Mouse (Mus musculus) liver, embryonic 14.5 days (tissue): ENCODE measurements around the gene Hist1h4j. TPM values are rescaled to one million over a fixed set of nuclear protein-coding genes. Genes with fewer than 3 reads are reported as not detected.

Experiments used
- ATAC-seq: fragments of 200-750 bp; cut with Nextera tagmentation; 2 replicates; pipeline ENCODE4 v1.8.0; 2017; ENCODE audit warnings: moderate number of reproducible peaks, mild to moderate bottlenecking, moderate library complexity; ENCODE audit not compliant: insufficient read depth
- DNase-seq, 3 experiments: peaks; one replicate each; pipeline ENCODE4 v3.0.0-alpha.2; 2012 to 2013; ENCODE audit warnings: low read depth in 3 of 3, low spot score in 3 of 3
- H3K27ac ChIP-seq: fragments of 300-500 bp; sonication (generic); 2 replicates; pipeline ENCODE4 v1.5.1; 2014; ENCODE audit warnings: moderate library complexity, mild to moderate bottlenecking, control low read depth, inconsistent platforms
- H3K27me3 ChIP-seq: fragments of 300-500 bp; sonication (generic); 2 replicates; pipeline ENCODE4 v1.6.1; 2014; ENCODE audit warnings: mild to moderate bottlenecking, low read length, moderate library complexity; ENCODE audit not compliant: control insufficient read depth, insufficient read depth
- H3K36me3 ChIP-seq: fragments of 300-500 bp; sonication (generic); replicated peaks from 2 replicates; pipeline ENCODE4 v1.6.1; 2014; ENCODE audit warnings: low read depth; ENCODE audit not compliant: control insufficient read depth, insufficient read depth
- H3K4me1 ChIP-seq, 2 experiments: fragments of 200-500 bp in 1 of 2; fragments of 300-500 bp in 1 of 2; sonication (generic) in 1 of 2; replicated peaks; 2 replicates each; pipeline ENCODE4 v1.6.1; 2012 to 2014; ENCODE audit warnings: antibody characterized with exemption in 1 of 2, inconsistent platforms in 1 of 2, low read length in 1 of 2; ENCODE audit not compliant: control insufficient read depth in 2 of 2, insufficient read depth in 2 of 2
- H3K4me2 ChIP-seq: fragments of 300-500 bp; sonication (generic); 2 replicates; pipeline ENCODE4 v1.6.1; 2014; ENCODE audit warnings: low read depth, mild to moderate bottlenecking, control low read depth, moderate library complexity
- H3K4me3 ChIP-seq, 2 experiments: fragments of 200-500 bp in 1 of 2; fragments of 300-500 bp in 1 of 2; sonication (generic) in 1 of 2; 2 replicates each; pipeline ENCODE4 v1.5.1; 2012 to 2014; ENCODE audit warnings: low read depth in 2 of 2, low read length in 2 of 2, mild to moderate bottlenecking in 2 of 2, control low read depth in 1 of 2, inconsistent platforms in 1 of 2, moderate library complexity in 1 of 2; ENCODE audit not compliant: insufficient read depth in 1 of 2
- H3K9ac ChIP-seq: fragments of 300-500 bp; sonication (generic); replicated peaks from 2 replicates; pipeline ENCODE4 v1.6.1; 2014; ENCODE audit warnings: mild to moderate bottlenecking, control low read depth, moderate library complexity
- H3K9me3 ChIP-seq: fragments of 300-500 bp; sonication (generic); 2 replicates; pipeline ENCODE4 v1.6.1; 2016; ENCODE audit warnings: low read length, mixed read lengths; ENCODE audit not compliant: control insufficient read depth
- CTCF ChIP-seq: IDR thresholded peaks from 2 replicates; pipeline ENCODE4 v1.5.1; 2016; ENCODE audit warnings: antibody characterized with exemption, low read depth, control low read depth
- EP300 ChIP-seq: IDR thresholded peaks from 2 replicates; pipeline ENCODE4 v1.6.1; 2016; ENCODE audit warnings: antibody characterized with exemption, low read depth
- WGBS: fragments of 180-500 bp; shearing (Covaris S2); extraction: QIAGEN DNeasy Blood & Tissue Kit; methylation state at CpG from one replicate; pipeline ENCODE4 v1.1.7; 2014; ENCODE audit not compliant: insufficient replicate concordance; 5-methylcytosine and 5-hydroxymethylcytosine counted together
- polyA plus RNA-seq, 2 experiments: library from polyadenylated mRNA; depleted of rRNA in 1 of 2; stranded (reverse) in 1 of 2; unstranded in 1 of 2; fragments of >200 nt; fragmentation: Nextera tagmentation in 1 of 2; extraction: Ambion mirVana in 1 of 2; gene quantifications; 2 replicates each; pipeline versions ENCODE4 v1.2.1 to v1.2.3; 2012 to 2014

Gene Hist1h4j
- polyA plus RNA-seq, 2 experiments = 0.52 to 29.5 TPM

- TF ChIP-seq EP300 = no peak; the same call in none of the 2 replicates
- no peak for TF ChIP-seq CTCF
- no peaks in the 10 kb centered on the region for H3K36me3 ChIP-seq
- H3K27me3 ChIP-seq = no peaks in the 10 kb centered on the region
- peak overlapping the region; percentile 98 for H3K9ac ChIP-seq
- H3K27ac ChIP-seq = peak overlapping the region; percentile 97
- H3K4me2 ChIP-seq = peak overlapping the region; percentile 90
- no peaks in the 10 kb centered on the region for H3K9me3 ChIP-seq
- DNase-seq (peak; percentile 88 to 92 (median 91)), ATAC-seq (peak; percentile 65)
- H3K4me3 ChIP-seq = peak overlapping the region; percentile 72 to 93
- WGBS = 4% methylated on average over 33 of the region's 33 CpGs
- peaks cover 21 to 25% of the 10 kb centered on the region in 2 experiments for H3K4me1 ChIP-seq
These were observed 44.2 kb downstream of the Hist1h4j start for GRCm38 (mm10) chr13:21778814-21779766.

- H3K27me3 ChIP-seq = no peaks in the 10 kb centered on the region
- TF ChIP-seq CTCF (no peak; the same call in 1 of the 2 replicates), EP300 (peak; percentile 81)
- H3K9me3 ChIP-seq = no peaks in the 10 kb centered on the region
- peak within 1 kb of the TSS; percentile 97 for H3K27ac ChIP-seq
- no peaks in the 10 kb centered on the region for H3K36me3 ChIP-seq
- ATAC-seq (peak; percentile 47), DNase-seq (peak; percentile 82 to 88 (median 87))
- H3K4me1 ChIP-seq = peaks cover 29 to 33% of the 10 kb centered on the region in 2 experiments
- peak within 1 kb of the TSS; percentile 72 to 93 for H3K4me3 ChIP-seq
- H3K4me2 ChIP-seq = peak within 1 kb of the TSS; percentile 90
- 0% methylated on average over 44 of the region's 44 CpGs for WGBS
- H3K9ac ChIP-seq = peak within 1 kb of the TSS; percentile 98
These were observed 45.2 kb downstream of the Hist1h4j start, which contains the start of gene Hist1h1b for GRCm38 (mm10) chr13:21779767-21780731. Gene Hist1h1b (minus strand): TSS chr13:21780625.

DNA sequence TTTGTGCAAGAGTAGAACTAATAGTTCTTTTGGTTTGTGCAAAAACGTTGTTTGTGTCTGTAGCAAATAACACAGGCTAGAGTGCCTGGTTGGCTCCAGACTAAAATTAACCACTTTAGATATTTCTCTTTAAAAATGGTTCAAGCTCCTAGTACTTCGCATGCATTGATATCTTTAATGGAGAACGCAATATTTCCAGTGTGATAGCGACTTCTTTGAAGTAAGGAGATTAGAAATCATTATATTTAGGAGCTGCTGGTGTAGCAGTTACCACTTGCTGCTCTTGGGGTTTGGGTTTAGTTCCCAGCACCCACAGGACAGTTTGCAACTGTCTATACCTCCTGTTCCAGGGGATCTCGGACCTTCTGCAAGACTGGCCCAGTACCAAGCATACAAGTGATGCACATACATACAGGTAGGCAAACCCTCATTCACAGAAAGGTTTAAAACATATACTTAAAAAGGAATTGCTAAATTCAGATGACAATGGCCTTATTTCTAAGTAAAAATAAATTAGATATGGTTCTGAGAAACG lies 46.2 kb downstream of the Hist1h4j start:
- H3K27ac ChIP-seq = peak overlapping the region; percentile 97
- TF ChIP-seq EP300 (no peak), CTCF (no peak)
- H3K4me2 ChIP-seq = peak overlapping the region; percentile 90
- peaks cover 38 to 40% of the 10 kb centered on the region in 2 experiments for H3K4me1 ChIP-seq
- H3K27me3 ChIP-seq = no peaks in the 10 kb centered on the region
- DNase-seq (peak in 1 of 3 experiments; percentile 43), ATAC-seq (no peak)
- H3K4me3 ChIP-seq = peak overlapping the region; percentile 11 to 72; a peak in 3 of 4 replicates
- WGBS = 33% methylated on average over 6 of the region's 6 CpGs
- H3K9me3 ChIP-seq = no peaks in the 10 kb centered on the region
- H3K9ac ChIP-seq = peak overlapping the region; percentile 98
- no peaks in the 10 kb centered on the region for H3K36me3 ChIP-seq

GRCm38 (mm10) chr13:21781639-21782038 lies 46.8 kb downstream of the Hist1h4j start:
- Histone ChIP-seq H3K27ac (peak overlapping the region; percentile 97), H3K27me3 (no peaks in the 10 kb centered on the region), H3K4me3 (peak overlapping the region in 1 of 2 experiments; percentile 36; a peak in 3 of 4 replicates), H3K9me3 (no peaks in the 10 kb centered on the region), H3K4me1 (peaks cover 33 to 35% of the 10 kb centered on the region in 2 experiments), H3K36me3 (no peaks in the 10 kb centered on the region), H3K9ac (peak overlapping the region; percentile 77), H3K4me2 (peak overlapping the region; percentile 90)
- WGBS = 83% methylated on average over 1 of the region's 1 CpGs
- TF ChIP-seq CTCF = no peak
- TF ChIP-seq EP300 = no peak
- ATAC-seq = no peak
- no peak for DNase-seq
